Mouse (Mus musculus) forebrain, embryonic 13.5 days (tissue): Measurements from ENCODE around the gene Surf4. TPM values are rescaled to one million over a fixed set of nuclear protein-coding genes. Genes with fewer than 3 reads are reported as not detected.
"Not testable (repeated sequence)": the region's sequence is repeated elsewhere in the genome, so short reads cannot be mapped to it uniquely, and the experiment has no call there.

Experiments
- ATAC-seq: fragments of 200-750 bp; cut with Nextera tagmentation; 2 replicates; pipeline ENCODE4 v1.8.0; 2017
- H3K27ac ChIP-seq: fragments of 300-500 bp; sonication (generic); 2 replicates; pipeline ENCODE4 v1.5.1; 2015; ENCODE audit warnings: inconsistent platforms, mild to moderate bottlenecking, moderate library complexity
- H3K27me3 ChIP-seq: fragments of 300-500 bp; sonication (generic); 2 replicates; pipeline ENCODE4 v1.6.1; 2015; ENCODE audit warnings: mild to moderate bottlenecking, inconsistent platforms
- H3K36me3 ChIP-seq: fragments of 300-500 bp; sonication (generic); 2 replicates; pipeline ENCODE4 v1.6.1; 2015; ENCODE audit warnings: mild to moderate bottlenecking, inconsistent platforms; ENCODE audit not compliant: poor library complexity, severe bottlenecking
- H3K4me1 ChIP-seq: fragments of 300-500 bp; sonication (generic); 2 replicates; pipeline ENCODE4 v1.6.1; 2015; ENCODE audit warnings: inconsistent platforms
- H3K4me2 ChIP-seq: fragments of 300-500 bp; sonication (generic); 2 replicates; pipeline ENCODE4 v1.6.1; 2015; ENCODE audit warnings: inconsistent platforms, mild to moderate bottlenecking, moderate library complexity
- H3K4me3 ChIP-seq: fragments of 300-500 bp; sonication (generic); 2 replicates; pipeline ENCODE4 v1.5.1; 2015; ENCODE audit warnings: mild to moderate bottlenecking, inconsistent platforms
- H3K9ac ChIP-seq: fragments of 300-500 bp; sonication (generic); 2 replicates; pipeline ENCODE4 v1.6.1; 2015; ENCODE audit warnings: mild to moderate bottlenecking, inconsistent platforms
- H3K9me3 ChIP-seq: fragments of 300-500 bp; sonication (generic); replicated peaks from 2 replicates; pipeline ENCODE4 v1.6.1; 2016; ENCODE audit warnings: inconsistent platforms
- WGBS: fragments of 180-500 bp; shearing (Covaris S2); methylation state at CpG from one replicate; pipeline ENCODE4 v1.1.7; 2015; 5-methylcytosine and 5-hydroxymethylcytosine counted together
- polyA plus RNA-seq: library from polyadenylated mRNA; unstranded; fragments of >200 nt; fragmentation: Nextera tagmentation; extraction: Ambion mirVana; gene quantifications from 2 replicates; pipeline ENCODE4 v1.2.1, GENCODE M21; 2015

The Surf4 gene
- polyA plus RNA-seq, 1 experiment from 2014 or later = 104 TPM

DNA sequence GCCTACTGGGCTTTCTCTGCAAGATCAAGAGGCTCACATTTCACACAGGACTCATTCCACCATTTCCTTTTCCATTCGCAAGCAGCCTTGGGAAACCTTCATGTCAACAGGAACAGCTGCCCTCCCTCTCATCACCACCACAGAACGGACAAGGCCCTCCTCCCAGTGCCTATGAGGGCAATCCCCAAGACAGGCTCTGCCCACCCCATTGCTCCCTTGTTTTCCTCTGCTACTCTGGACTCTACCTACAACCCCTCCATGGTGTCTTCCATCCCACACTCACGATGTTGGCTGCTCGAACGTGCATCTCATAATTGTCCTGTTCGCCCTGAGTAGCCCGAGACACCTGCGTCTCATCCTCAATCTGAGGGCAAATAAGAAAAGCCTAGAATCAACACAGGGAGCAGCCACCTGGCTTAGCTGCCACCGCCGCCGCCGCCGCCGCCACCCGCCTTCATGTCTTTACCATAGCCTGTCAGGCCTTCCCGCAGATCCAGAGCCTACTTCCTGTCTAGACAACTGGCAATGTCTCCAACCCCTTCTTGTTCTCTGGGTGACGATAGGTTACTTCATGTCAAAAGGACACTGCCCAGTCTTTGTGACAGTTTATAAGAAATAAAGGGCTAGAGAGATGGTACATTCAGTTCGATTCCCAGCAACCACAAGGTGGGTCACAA lies 24.9 kb downstream of the Surf4 start:
- 90% methylated on average over 18 of the region's 18 CpGs for WGBS
- ATAC-seq = no peak
- peaks cover 70% of the 10 kb centered on the region for H3K36me3 ChIP-seq

DNA sequence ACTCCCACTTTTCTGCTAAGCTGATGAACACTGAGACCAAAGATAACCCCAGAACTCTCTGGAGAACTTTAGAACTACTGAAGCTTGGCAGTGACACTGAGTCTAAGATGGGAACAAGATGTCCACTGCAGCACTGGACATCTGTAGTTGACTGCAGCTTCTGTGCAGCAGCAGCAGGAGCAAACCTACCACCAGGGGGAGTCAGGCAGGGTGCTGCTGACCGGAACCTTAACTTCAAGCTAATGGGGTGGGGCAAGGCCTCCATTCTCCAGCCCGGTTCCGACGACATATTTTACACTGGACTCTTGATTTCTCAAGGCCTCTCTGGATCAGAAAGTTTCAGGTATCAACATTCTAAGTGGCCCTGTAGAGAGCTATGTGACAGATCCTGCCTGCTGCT lies 26.6 kb downstream of the Surf4 start:
- Histone ChIP-seq H3K4me1 (peaks cover 46% of the 10 kb centered on the region), H3K27ac (no peak overlapping the region), H3K4me2 (no peak overlapping the region), H3K27me3 (no peaks in the 10 kb centered on the region), H3K36me3 (peaks cover 53% of the 10 kb centered on the region), H3K4me3 (no peak overlapping the region), H3K9ac (no peak overlapping the region), H3K9me3 (no peaks in the 10 kb centered on the region)
- ATAC-seq = no peak
- WGBS = 61% methylated on average over 4 of the region's 4 CpGs

More for the DNA sequence above, 24.9 kb downstream of the Surf4 start:
- Histone ChIP-seq H3K4me2 (peak overlapping the region; percentile 86), H3K4me1 (peaks cover 46% of the 10 kb centered on the region), H3K9me3 (no peaks in the 10 kb centered on the region), H3K9ac (peak overlapping the region; percentile 90), H3K27ac (no peak overlapping the region), H3K4me3 (peak overlapping the region; percentile 90), H3K27me3 (no peaks in the 10 kb centered on the region)

DNA sequence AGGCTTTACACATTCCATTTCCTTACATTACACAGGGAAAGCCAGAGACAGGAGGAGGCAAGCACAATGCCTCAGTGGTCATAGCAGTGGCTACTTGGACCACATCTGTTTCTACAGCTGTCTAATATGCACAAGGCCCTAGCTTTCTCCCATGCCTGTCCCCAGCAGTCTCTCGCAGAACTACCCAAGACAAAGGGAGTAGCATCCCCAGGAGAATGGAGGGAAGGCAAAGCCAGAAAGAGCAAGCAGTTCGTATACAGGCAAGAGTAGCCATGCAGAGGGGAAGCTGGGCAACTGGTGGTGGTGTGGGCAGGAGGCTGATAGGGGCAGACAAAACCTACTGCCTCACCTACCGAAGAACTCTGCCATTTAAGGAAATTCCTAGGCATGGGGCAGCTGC lies 27.3 kb downstream of the Surf4 start:
- no peaks in the 10 kb centered on the region for H3K9me3 ChIP-seq
- no peaks in the 10 kb centered on the region for H3K27me3 ChIP-seq
- peaks cover 47% of the 10 kb centered on the region for H3K36me3 ChIP-seq
- WGBS = 93% methylated on average over 3 of the region's 3 CpGs
- no peak overlapping the region for H3K9ac ChIP-seq
- no peak overlapping the region for H3K27ac ChIP-seq
- H3K4me1 ChIP-seq = peaks cover 46% of the 10 kb centered on the region
- H3K4me3 ChIP-seq = no peak overlapping the region
- H3K4me2 ChIP-seq = no peak overlapping the region
- no peak for ATAC-seq

DNA sequence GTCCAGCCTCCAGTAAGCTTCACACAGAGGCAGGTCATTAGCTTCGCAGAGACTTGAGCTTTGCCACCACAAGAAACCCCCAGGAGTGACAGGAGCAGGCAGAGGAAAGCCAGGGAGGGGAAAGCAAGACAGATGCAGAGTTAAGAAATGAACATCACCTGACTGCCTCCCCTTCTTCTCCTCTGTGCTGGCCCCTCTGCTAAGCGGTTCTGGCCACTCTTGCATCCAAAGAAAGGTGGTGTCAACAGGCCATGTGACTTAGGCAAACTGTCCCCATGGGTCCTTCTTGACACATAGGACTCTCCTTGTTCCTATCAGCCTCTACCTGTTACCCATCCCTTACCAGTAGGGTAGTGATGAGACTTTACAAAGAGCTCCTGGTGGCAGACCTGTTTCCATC lies 27.8 kb downstream of the Surf4 start:
- H3K27me3 ChIP-seq = no peaks in the 10 kb centered on the region
- no peak for ATAC-seq
- H3K9ac ChIP-seq = no peak overlapping the region
- no peaks in the 10 kb centered on the region for H3K9me3 ChIP-seq
- peaks cover 50% of the 10 kb centered on the region for H3K4me1 ChIP-seq
- 89% methylated on average over 2 of the region's 2 CpGs for WGBS
- H3K27ac ChIP-seq = no peak overlapping the region
- no peak overlapping the region for H3K4me3 ChIP-seq
- peaks cover 46% of the 10 kb centered on the region for H3K36me3 ChIP-seq
- no peak overlapping the region for H3K4me2 ChIP-seq

DNA sequence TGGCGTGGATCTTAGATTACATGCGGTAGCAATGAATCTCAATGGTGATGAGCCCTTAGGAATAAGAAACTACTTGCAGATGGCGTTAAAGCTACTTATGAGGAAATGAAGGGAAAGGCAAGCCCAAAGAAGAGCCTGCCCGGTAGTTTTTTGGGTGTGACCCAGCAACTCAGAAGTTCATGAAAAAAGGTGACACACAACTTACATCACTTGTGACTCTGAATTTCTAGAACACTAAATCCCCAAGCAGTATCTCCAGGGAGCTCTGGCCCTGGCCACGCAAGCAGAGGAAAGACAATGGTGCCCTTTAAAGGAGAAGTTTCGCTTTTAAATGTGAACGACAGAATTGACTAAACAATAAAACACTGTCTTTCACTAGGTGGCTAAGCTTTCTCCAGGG lies 30.4 kb downstream of the Surf4 start:
- Histone ChIP-seq H3K4me2 (peak overlapping the region; percentile 73), H3K9me3 (no peaks in the 10 kb centered on the region), H3K4me1 (peaks cover 37% of the 10 kb centered on the region), H3K9ac (peak overlapping the region; percentile 73), H3K27me3 (no peaks in the 10 kb centered on the region), H3K4me3 (peak overlapping the region; percentile 68), H3K36me3 (peaks cover 65% of the 10 kb centered on the region), H3K27ac (peak overlapping the region; percentile 92)
- WGBS = 13% methylated on average over 7 of the region's 7 CpGs
- no peak for ATAC-seq

DNA sequence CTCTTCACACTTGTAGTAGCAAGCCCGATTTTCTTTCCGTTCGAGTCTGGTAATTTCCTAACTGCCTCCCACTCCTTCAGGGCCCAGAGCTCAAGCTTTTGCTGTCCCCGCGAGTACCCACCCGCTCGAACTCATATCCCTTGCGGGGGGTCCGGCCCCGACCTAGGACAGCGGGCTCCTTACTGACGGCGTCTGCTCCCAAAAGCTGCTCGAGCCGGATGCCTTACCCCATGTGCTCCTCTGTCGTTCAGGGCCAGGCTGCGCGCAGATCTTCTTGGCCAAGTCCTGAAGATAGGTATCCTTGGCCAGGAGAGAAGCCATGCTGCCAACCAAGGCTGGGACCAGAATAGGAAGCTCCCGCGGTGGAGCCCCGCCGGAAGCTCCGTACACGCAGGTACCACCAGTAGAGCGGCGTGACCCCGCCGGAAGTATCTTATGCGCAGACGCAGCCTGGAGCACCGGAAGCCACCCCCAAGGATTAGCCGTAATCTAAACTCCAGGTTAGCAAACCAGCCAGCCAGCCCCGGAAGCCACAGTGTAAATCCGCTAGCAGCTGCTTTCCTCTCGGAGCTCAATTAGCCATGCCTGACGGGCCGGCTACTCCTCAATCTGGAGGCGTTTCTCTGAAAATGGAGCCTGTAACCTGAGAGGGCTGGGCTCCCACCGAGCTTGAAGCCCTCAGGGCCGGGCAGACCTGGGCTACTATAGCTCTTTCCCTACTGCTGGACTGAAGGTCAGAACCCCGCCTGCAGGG lies 31.1 kb downstream of the Surf4 start, which contains the start of gene Surf6:
Gene Surf6, minus strand, starts transcription at position 413 of the 754 bp plus-strand sequence.
- Histone ChIP-seq H3K4me2 (peak within 1 kb of the TSS; percentile 73), H3K36me3 (peaks cover 65% of the 10 kb centered on the region), H3K9me3 (no peaks in the 10 kb centered on the region), H3K27me3 (no peaks in the 10 kb centered on the region), H3K4me3 (peak within 1 kb of the TSS; percentile 68), H3K27ac (peak within 1 kb of the TSS; percentile 92), H3K9ac (peak within 1 kb of the TSS; percentile 73), H3K4me1 (peaks cover 32% of the 10 kb centered on the region)
- WGBS = under 1% methylated on average over 41 of the region's 41 CpGs
- peak; percentile 96 for ATAC-seq

DNA sequence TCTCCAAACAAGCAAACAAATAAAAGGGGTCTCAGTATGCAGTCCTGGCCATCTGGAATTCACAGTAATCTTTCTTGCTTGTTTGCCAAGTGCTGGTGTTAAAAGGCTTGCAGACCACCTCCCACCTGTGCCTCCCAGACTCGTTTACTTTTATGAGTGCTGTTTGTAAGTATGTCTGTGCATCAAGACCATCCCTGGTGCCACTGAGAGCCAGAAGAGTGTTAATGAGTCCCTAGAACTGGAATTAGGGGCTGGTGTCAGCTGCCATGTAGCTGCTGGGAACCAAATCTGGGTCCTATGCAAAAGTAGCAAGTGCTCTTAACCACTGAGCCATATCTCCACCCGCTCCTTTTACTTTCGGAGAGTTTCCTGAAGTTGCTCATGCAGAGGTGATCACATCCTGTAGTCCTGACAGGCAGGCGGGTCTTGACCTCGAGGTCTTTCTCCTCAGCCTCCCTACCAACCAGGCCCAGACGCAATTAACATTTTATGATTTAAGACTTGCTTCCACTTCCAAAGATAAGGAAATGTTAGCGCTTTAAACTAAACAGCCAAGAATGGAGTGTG lies 31.8 kb downstream of the Surf4 start:
- ATAC-seq = no peak
- Histone ChIP-seq H3K36me3 (peaks cover 65% of the 10 kb centered on the region), H3K27ac (no peak overlapping the region)

DNA sequence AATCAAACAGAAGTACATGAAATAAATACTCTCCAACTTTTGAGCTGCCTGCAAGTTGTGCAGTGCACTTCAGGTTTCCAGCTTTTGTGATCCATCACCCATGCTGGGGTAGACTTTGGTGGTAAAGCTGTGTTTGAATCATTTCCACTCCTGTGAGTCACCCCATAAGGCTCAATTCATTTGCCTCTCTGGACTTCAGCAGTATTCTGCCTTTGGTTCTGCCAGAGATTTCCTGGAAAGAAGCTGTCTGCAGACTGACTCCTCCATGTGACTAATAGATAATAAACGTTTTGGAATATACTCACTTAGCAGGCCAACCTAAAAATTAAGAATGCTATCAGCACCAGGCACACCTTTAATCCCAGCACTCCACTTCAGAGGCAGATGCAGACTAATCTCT lies 33.0 kb downstream of the Surf4 start:
- Histone ChIP-seq H3K4me2 (0 out of 2 replicates have a peak overlapping the region, but pooled peaks have one; percentile 73), H3K4me1 (peaks cover 29% of the 10 kb centered on the region), H3K9me3 (no peaks in the 10 kb centered on the region), H3K27me3 (no peaks in the 10 kb centered on the region), H3K36me3 (peaks cover 65% of the 10 kb centered on the region), H3K27ac (no peak overlapping the region), H3K9ac (no peak overlapping the region), H3K4me3 (no peak overlapping the region)
- no peak for ATAC-seq
- WGBS = 86% methylated on average over 1 of the region's 1 CpGs

More for the DNA sequence above, 31.8 kb downstream of the Surf4 start:
- Histone ChIP-seq H3K27me3 (no peaks in the 10 kb centered on the region), H3K4me2 (peak overlapping the region; percentile 73), H3K4me3 (peak overlapping the region; percentile 68), H3K4me1 (peaks cover 29% of the 10 kb centered on the region), H3K9ac (peak overlapping the region; percentile 73), H3K9me3 (no peaks in the 10 kb centered on the region)
- 10% methylated on average over 7 of the region's 7 CpGs for WGBS

DNA sequence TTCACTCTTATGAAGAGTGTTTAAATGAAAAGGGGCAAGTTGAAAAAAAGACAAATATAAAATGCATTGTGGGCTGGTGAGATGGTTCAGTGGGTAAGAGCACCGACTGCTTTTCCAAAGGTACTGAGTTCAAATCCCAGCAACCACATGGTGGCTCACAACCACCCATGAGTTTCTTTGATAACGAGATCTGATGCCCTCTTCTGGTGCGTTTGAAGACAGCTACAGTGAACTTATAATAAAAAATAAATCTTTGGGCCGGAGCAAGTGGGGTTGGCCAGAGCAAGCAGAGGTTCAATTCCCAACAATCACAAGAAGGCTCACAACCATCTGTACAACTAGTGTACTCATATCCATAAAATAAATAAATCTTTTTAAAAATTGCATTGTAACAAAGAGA lies 37.8 kb downstream of the Surf4 start:
- Histone ChIP-seq H3K4me1 (peaks cover 4% of the 10 kb centered on the region; the same call in 1 of the 2 replicates), H3K9ac (no peak overlapping the region), H3K4me3 (no peak overlapping the region), H3K27me3 (no peaks in the 10 kb centered on the region), H3K27ac (no peak overlapping the region), H3K9me3 (no peaks in the 10 kb centered on the region), H3K4me2 (no peak overlapping the region), H3K36me3 (peaks cover 93% of the 10 kb centered on the region)
- 92% methylated on average over 4 of the region's 4 CpGs for WGBS
- no peak for ATAC-seq

DNA sequence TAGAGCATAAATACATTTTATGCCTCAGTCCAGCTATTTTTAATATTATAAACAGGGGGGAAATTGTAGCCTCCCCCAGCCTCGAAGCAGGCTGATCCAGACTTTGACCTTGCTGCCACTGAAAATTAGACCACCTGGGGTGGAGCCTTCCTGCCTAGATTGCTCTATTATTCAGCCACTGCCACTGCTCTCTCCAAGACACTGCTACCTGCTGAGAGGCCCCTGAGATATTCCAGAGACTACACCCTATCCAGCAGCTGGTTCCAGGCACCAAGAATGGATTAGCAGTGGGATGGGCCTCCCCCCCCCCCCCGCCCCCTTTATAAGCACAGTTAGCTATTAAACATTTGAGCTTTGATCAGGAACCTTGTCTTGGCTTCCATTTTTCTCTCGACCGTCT lies 47.6 kb downstream of the Surf4 start:
- not testable (repeated sequence) for ATAC-seq, H3K27me3 ChIP-seq, H3K27ac ChIP-seq, H3K9me3 ChIP-seq, H3K4me2 ChIP-seq, H3K4me3 ChIP-seq, H3K4me1 ChIP-seq, H3K9ac ChIP-seq
- 44% methylated on average over 3 of the region's 4 CpGs for WGBS
- H3K36me3 ChIP-seq = peaks cover 36% of the 10 kb centered on the region

DNA sequence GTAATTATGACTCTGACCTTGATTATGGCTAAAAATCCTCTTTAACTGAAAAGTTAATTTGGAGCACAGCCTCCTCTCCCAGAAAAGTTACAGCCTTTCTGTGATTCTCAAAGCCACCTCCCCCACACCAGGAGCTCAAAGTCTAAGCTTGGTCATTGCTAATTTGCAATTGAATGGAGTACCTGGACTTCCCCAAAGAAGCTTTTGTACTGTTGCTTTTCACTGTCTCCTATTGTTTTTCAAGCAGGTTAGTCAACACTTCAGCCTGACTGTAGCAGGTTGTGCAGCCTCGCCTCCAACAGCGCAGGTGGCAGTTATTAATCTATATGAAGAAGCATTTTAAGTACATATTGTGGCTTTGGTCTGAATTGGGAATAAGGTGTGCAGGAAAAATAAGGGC lies 48.2 kb downstream of the Surf4 start:
- H3K27me3 ChIP-seq, H3K4me1 ChIP-seq, H3K9ac ChIP-seq, H3K4me3 ChIP-seq, H3K4me2 ChIP-seq, H3K27ac ChIP-seq, ATAC-seq, H3K9me3 ChIP-seq: not testable (repeated sequence)
- 64% methylated on average over 2 of the region's 2 CpGs for WGBS
- H3K36me3 ChIP-seq = peaks cover 30% of the 10 kb centered on the region

DNA sequence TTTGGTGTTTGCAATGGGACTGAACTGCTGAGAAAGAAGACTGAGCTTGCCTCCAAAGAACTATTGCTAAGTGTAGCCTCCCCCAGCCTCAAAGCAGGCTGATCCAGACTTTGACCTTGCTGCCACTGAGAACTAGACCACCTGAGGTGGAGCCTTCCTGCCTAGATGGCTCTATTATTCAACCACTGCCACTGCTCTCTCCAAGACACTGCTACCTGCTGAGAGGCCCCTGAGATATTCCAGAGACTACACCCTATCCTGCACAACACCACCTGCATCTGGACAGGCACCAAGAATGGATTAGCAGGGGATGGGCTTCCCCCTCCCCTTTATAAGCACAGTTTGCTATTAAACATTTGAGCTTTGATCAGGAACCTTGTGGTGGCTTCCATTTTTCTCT lies 55.2 kb downstream of the Surf4 start:
- no peak overlapping the region for H3K9ac ChIP-seq
- no peak overlapping the region for H3K4me3 ChIP-seq
- no peak overlapping the region for H3K27ac ChIP-seq
- peaks cover 4% of the 10 kb centered on the region; the same call in 1 of the 2 replicates for H3K9me3 ChIP-seq
- ATAC-seq = no peak
- H3K4me2 ChIP-seq = no peak overlapping the region
- H3K36me3 ChIP-seq = no peaks in the 10 kb centered on the region
- H3K27me3 ChIP-seq = no peaks in the 10 kb centered on the region
- H3K4me1 ChIP-seq = no peaks in the 10 kb centered on the region
